Mouse (Mus musculus): Measurements from ENCODE around the gene Spo11. TPM values are rescaled to one million over a fixed set of nuclear protein-coding genes. Genes with fewer than 3 reads are reported as not detected.

Gene Spo11
- total and polyA plus RNA-seq, 3 experiments, result not detected

DNA sequence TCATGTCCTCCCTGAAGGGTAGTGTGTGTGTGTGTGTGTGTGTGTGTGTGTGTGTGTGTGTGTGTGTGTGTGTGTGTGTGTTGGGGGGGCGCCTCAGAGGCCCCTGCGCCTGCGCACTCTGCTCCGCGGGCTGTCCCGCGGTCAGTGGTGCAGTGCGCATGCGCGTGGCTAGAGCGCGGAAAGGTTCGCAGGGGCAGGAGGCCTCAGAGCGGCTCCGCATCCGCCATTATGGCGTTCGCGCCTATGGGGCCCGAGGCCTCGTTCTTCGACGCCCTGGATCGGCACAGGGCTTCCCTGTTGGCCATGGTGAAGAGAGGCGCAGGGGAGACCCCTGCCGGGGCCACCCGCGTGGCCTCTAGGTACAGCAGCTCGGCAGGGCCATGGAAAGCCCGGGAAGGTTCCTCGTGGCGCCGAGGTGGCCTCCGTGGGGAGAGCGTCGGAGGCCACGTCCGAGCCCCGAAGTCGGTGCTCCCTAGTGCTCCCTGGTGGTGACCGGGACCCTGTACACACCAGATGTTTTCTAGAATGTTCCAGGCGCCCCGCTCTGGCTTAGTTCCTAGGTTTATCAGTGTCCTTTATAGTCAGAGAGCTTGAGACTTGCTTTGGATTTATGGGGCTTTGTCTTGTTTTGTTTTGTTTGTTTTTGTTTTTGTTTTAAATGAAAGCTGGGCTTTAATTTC, 2.3 kb downstream of the Spo11 start:
- ATAC-seq (ENCODE audit: extremely low read depth, insufficient number of reproducible peaks, low FRiP score, poor library complexity, severe bottlenecking), result no peak

DNA sequence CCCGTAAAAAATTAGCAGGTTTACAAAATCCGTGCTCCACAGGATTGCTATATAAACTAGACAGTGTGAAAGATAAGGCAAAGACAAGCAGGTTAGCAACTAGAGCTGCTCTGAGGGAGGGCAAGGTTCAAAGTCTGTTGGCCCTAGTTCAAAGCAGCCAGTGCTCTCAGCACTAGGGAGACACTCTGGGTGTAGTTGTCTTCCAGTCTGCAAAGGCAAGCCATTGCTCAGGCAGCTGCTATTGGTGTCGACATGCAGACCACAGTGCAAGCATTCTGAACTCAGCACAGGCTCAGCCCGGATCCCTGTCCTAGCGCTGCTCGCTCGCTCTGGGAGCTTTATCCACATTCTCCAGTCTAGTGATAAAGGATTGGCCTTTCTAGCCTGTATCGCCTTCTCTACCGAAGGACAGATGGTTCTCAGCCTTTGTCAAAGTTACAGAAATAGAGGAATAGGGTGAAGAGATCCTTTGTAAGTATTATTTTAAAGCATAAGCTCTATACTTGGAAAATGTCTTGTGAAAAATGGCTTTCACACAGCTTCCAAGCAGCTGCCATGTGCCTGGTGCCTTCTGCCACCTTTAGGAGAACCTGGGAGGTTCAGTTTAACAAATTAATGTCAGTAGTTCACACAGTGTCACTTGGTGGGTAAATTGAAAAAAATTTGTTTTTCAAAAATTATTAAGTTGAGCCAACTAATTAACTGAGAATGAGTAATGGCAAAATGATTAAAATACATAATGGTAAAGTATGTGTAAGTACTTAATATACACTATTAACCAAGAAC, 5.5 kb downstream of the Spo11 start:
- H3K27me3 ChIP-seq (ENCODE audit: insufficient read depth, low read length), result 0 out of 2 replicates have a peak, but pooled peaks cover 2% of the 10 kb centered on the region
- DNase-seq (ENCODE audit: low spot score) (no peak), ATAC-seq (ENCODE audit: extremely low read depth, insufficient number of reproducible peaks, low FRiP score, poor library complexity, severe bottlenecking) (no peak)
- no peaks in the 10 kb centered on the region; the same call in 1 of the 2 replicates for H3K9me3 ChIP-seq (replicated peaks)
- no peak overlapping the region for H3K4me3 ChIP-seq (ENCODE audit: low read depth, low read length)
- H3K4me1 ChIP-seq (ENCODE audit: insufficient read depth, low read depth, low read length), result no peaks in the 10 kb centered on the region
- no peak for TF ChIP-seq TAL1 (conservative IDR thresholded peaks at IDR 0.05; ENCODE audit: low read depth, low read length)
- TF ChIP-seq GATA2 (IDR thresholded peaks at IDR 0.05; ENCODE audit: borderline replicate concordance, low read depth, low read length), result no peak
- no peak for TF ChIP-seq CTCF (IDR thresholded peaks at IDR 0.05; ENCODE audit: low read depth, low read length)
- no peak for TF ChIP-seq POLR2AphosphoS5 (IDR thresholded peaks at IDR 0.05; ENCODE audit: insufficient replicate concordance, low read depth, low read length)
- TF ChIP-seq GATA1 (IDR thresholded peaks at IDR 0.05; ENCODE audit: borderline replicate concordance, low read length), result no peak
- no peaks in the 10 kb centered on the region for H3K36me3 ChIP-seq (replicated peaks)

More for the DNA sequence above, 2.3 kb downstream of the Spo11 start:
- Histone ChIP-seq H3K27me3 (ENCODE audit: insufficient read depth, low read length) (0 out of 2 replicates have a peak, but pooled peaks cover 2% of the 10 kb centered on the region), H3K36me3 (replicated peaks) (no peaks in the 10 kb centered on the region), H3K4me3 (ENCODE audit: low read depth, low read length) (no peak overlapping the region), H3K9me3 (replicated peaks) (peaks cover 3% of the 10 kb centered on the region), H3K4me1 (ENCODE audit: insufficient read depth, low read depth, low read length) (no peaks in the 10 kb centered on the region)
- TF ChIP-seq GATA2 (IDR thresholded peaks at IDR 0.05; ENCODE audit: borderline replicate concordance, low read depth, low read length), result no peak
- no peak for TF ChIP-seq TAL1 (conservative IDR thresholded peaks at IDR 0.05; ENCODE audit: low read depth, low read length)
- no peak for TF ChIP-seq POLR2AphosphoS5 (IDR thresholded peaks at IDR 0.05; ENCODE audit: insufficient replicate concordance, low read depth, low read length)
- no peak for TF ChIP-seq CTCF (IDR thresholded peaks at IDR 0.05; ENCODE audit: low read depth, low read length)
- TF ChIP-seq GATA1 (IDR thresholded peaks at IDR 0.05; ENCODE audit: borderline replicate concordance, low read length), result no peak
- DNase-seq (ENCODE audit: low spot score), result no peak

DNA sequence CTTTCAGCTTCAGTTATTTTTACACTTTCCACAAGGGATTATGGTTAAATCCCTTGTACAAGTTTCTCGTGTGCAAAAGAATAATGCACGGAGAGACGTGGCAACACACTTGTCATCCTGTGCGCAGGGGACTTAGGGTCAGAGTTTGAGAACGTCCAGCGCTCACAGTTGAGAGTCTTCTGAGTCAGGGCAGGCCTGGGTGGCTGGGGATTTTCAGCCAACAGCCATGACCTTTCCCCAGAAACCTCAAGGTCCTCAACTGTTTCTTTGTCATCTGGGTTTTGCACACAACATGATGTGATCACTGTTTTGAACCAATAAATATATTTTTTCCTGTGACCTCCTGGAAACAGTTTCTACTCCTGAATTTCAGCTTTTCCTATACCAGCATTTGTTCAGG, 12.7 kb downstream of the Spo11 start:
- peaks cover 7% of the 10 kb centered on the region for H3K27me3 ChIP-seq (ENCODE audit: insufficient read depth, low read length)
- no peaks in the 10 kb centered on the region for H3K4me1 ChIP-seq (ENCODE audit: insufficient read depth, low read depth, low read length)
- no peak for TF ChIP-seq TAL1 (conservative IDR thresholded peaks at IDR 0.05; ENCODE audit: low read depth, low read length)
- no peak for TF ChIP-seq POLR2AphosphoS5 (IDR thresholded peaks at IDR 0.05; ENCODE audit: insufficient replicate concordance, low read depth, low read length)
- TF ChIP-seq GATA2 (IDR thresholded peaks at IDR 0.05; ENCODE audit: borderline replicate concordance, low read depth, low read length), result no peak
- no peak for TF ChIP-seq GATA1 (IDR thresholded peaks at IDR 0.05; ENCODE audit: borderline replicate concordance, low read length)
- no peaks in the 10 kb centered on the region for H3K36me3 ChIP-seq (replicated peaks)
- H3K4me3 ChIP-seq (ENCODE audit: low read depth, low read length), result no peak overlapping the region
- H3K9me3 ChIP-seq (replicated peaks), result no peaks in the 10 kb centered on the region
- ATAC-seq (ENCODE audit: extremely low read depth, insufficient number of reproducible peaks, low FRiP score, poor library complexity, severe bottlenecking) (no peak), DNase-seq (ENCODE audit: low spot score) (no peak)

DNA sequence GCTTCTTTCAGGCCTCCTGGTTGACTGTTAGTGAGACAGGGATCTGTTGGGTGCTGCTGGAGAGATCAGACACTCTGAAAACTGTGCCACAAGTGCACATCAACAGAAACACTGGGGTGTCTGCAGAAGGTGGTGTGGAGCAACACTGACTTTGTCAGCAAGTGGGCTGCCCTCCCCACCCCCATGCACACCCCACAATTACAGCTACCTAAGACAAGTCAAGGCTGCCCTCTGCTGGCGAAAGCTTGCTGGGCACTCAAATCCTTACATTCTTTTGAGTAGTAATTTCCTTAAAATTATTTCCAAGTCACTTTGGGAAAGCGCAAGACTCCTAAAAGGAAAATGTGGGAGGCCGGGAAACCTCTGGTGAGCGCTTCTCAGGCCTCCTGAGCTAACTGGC, 18.7 kb downstream of the Spo11 start:
- peaks cover 16% of the 10 kb centered on the region for H3K27me3 ChIP-seq (ENCODE audit: insufficient read depth, low read length)
- H3K4me1 ChIP-seq (ENCODE audit: insufficient read depth, low read depth, low read length), result peaks cover 13% of the 10 kb centered on the region
- ATAC-seq (ENCODE audit: extremely low read depth, insufficient number of reproducible peaks, low FRiP score, poor library complexity, severe bottlenecking) (no peak), DNase-seq (ENCODE audit: low spot score) (no peak)
- no peak overlapping the region for H3K4me3 ChIP-seq (ENCODE audit: low read depth, low read length)
- H3K36me3 ChIP-seq (replicated peaks), result peaks cover 8% of the 10 kb centered on the region
- no peak for TF ChIP-seq GATA1 (IDR thresholded peaks at IDR 0.05; ENCODE audit: borderline replicate concordance, low read length)
- no peak for TF ChIP-seq GATA2 (IDR thresholded peaks at IDR 0.05; ENCODE audit: borderline replicate concordance, low read depth, low read length)
- no peak for TF ChIP-seq TAL1 (conservative IDR thresholded peaks at IDR 0.05; ENCODE audit: low read depth, low read length)
- H3K9me3 ChIP-seq (replicated peaks), result no peaks in the 10 kb centered on the region

DNA sequence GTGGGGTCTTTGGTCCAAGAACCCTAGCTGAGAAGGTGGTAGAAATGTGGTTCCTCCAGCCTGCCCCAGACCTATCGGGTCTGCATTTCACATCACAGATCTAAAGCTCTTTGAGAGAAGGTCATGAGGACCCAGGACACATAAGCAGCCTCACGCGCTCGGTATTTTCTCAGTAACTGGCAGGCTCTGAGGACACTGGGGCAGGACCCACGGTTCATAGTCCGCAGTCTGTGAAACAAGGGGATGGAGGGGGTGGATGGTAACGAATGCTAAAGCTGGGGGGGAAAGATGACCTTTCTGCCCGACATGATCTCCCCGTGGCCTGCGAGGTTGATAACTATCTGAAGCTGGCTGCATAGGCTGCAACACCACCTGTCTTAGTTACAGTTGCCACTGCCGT, 20.2 kb downstream of the Spo11 start:
- DNase-seq (ENCODE audit: low spot score), result no peak
- no peak for TF ChIP-seq POLR2AphosphoS5 (IDR thresholded peaks at IDR 0.05; ENCODE audit: insufficient replicate concordance, low read depth, low read length)
- no peak for TF ChIP-seq CTCF (IDR thresholded peaks at IDR 0.05; ENCODE audit: low read depth, low read length)
- TF ChIP-seq TAL1 (conservative IDR thresholded peaks at IDR 0.05; ENCODE audit: low read depth, low read length), result no peak
- TF ChIP-seq GATA2 (IDR thresholded peaks at IDR 0.05; ENCODE audit: borderline replicate concordance, low read depth, low read length), result no peak
- no peak for TF ChIP-seq GATA1 (IDR thresholded peaks at IDR 0.05; ENCODE audit: borderline replicate concordance, low read length)
- Histone ChIP-seq H3K4me1 (ENCODE audit: insufficient read depth, low read depth, low read length) (peaks cover 25% of the 10 kb centered on the region), H3K9me3 (replicated peaks) (no peaks in the 10 kb centered on the region), H3K36me3 (replicated peaks) (peaks cover 23% of the 10 kb centered on the region), H3K4me3 (ENCODE audit: low read depth, low read length) (no peak overlapping the region), H3K27me3 (ENCODE audit: insufficient read depth, low read length) (peaks cover 15% of the 10 kb centered on the region)
- ATAC-seq (ENCODE audit: extremely low read depth, insufficient number of reproducible peaks, low FRiP score, poor library complexity, severe bottlenecking), result no peak

DNA sequence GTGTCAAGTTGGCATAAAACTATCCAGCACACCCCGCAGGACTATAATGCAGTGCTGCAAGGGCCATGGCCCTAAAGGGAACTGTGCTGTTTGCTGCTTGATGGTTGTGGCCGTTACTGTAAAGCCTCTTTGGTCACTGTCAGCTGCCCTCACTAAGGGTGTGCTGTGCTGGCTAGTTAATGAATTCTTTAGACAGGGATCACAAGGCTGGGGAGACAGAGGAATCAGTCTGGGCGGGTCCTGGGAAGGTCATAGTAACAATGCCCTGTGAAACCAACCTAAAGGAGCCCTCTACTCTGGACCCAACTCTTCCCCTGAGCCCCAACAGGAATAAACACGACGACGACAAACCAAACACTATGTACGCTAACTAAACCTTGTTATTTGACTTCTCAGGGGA, 21.0 kb downstream of the Spo11 start:
- Histone ChIP-seq H3K9me3 (replicated peaks) (no peaks in the 10 kb centered on the region), H3K27me3 (ENCODE audit: insufficient read depth, low read length) (peaks cover 12% of the 10 kb centered on the region), H3K4me1 (ENCODE audit: insufficient read depth, low read depth, low read length) (peaks cover 29% of the 10 kb centered on the region), H3K36me3 (replicated peaks) (peaks cover 31% of the 10 kb centered on the region), H3K4me3 (ENCODE audit: low read depth, low read length) (no peak overlapping the region)
- TF ChIP-seq CTCF (IDR thresholded peaks at IDR 0.05; ENCODE audit: low read depth, low read length), result no peak
- no peak for TF ChIP-seq TAL1 (conservative IDR thresholded peaks at IDR 0.05; ENCODE audit: low read depth, low read length)
- TF ChIP-seq GATA2 (IDR thresholded peaks at IDR 0.05; ENCODE audit: borderline replicate concordance, low read depth, low read length), result no peak
- TF ChIP-seq GATA1 (IDR thresholded peaks at IDR 0.05; ENCODE audit: borderline replicate concordance, low read length), result no peak
- TF ChIP-seq POLR2AphosphoS5 (IDR thresholded peaks at IDR 0.05; ENCODE audit: insufficient replicate concordance, low read depth, low read length), result no peak
- DNase-seq (ENCODE audit: low spot score) (no peak), ATAC-seq (ENCODE audit: extremely low read depth, insufficient number of reproducible peaks, low FRiP score, poor library complexity, severe bottlenecking) (no peak)
